Mouse (Mus musculus): ENCODE data around the gene Mis18bp1. TPM values are rescaled to one million over a fixed set of nuclear protein-coding genes. Genes with fewer than 3 reads are reported as not detected.
"Not testable (repeated sequence)": the region's sequence is repeated elsewhere in the genome, so short reads cannot be mapped to it uniquely, and the experiment has no call there.

The Mis18bp1 gene
- polyA plus RNA-seq, 1 experiment, result 1.9 TPM

DNA sequence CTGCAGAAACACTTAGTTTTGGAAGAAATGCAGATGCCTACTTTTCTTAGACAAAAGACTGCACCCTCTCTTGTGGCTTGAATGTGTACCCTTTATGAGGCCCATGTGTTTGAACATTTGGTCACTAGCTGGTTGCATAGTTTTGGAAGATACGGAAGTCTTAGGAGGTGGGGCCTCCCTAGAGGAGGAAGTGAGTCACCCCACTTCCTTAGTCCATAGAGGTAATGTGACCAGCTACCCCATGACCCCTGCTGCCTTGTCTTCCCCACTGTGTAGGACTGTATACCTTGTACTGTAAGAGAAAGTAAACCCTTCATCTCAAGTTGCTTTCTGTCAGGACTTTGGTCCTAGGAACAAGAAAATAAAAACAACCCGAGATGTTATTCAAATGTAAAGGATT lies 16.8 kb upstream of the Mis18bp1 start:
- H3ac ChIP-seq (ENCODE audit: control insufficient read depth, insufficient read length), result no peak overlapping the region
- no peak overlapping the region for H3K4me3 ChIP-seq
- H3K4me2 ChIP-seq (ENCODE audit: low read depth), result no peak overlapping the region
- H3K27me3 ChIP-seq (ENCODE audit: control insufficient read depth, insufficient read depth, insufficient read length), result no peaks in the 10 kb centered on the region
- H3K36me3 ChIP-seq (ENCODE audit: control insufficient read depth, insufficient read depth), result no peaks in the 10 kb centered on the region
- no peaks in the 10 kb centered on the region for H3K79me2 ChIP-seq (ENCODE audit: control insufficient read depth, insufficient read depth)
- TF ChIP-seq POLR2A (IDR thresholded peaks at IDR 0.05; ENCODE audit: insufficient read length, low read depth) (no peak), E2F4 (IDR thresholded peaks at IDR 0.05; ENCODE audit: insufficient read depth) (no peak), CEBPB (IDR thresholded peaks at IDR 0.05; ENCODE audit: insufficient read depth, poor library complexity, severe bottlenecking) (no peak), TCF12 (IDR thresholded peaks at IDR 0.05; ENCODE audit: insufficient read depth, poor library complexity, severe bottlenecking) (no peak), MAX (IDR thresholded peaks at IDR 0.05; ENCODE audit: low read depth) (no peak), MYOD1 (IDR thresholded peaks at IDR 0.05; ENCODE audit: control insufficient read depth in 1 of 3, insufficient read length in 2 of 3, low read depth in 2 of 3) (no peak)

GRCm38 (mm10) chr12:65187365-65187764 lies 15.0 kb upstream of the Mis18bp1 start:
- TF ChIP-seq E2F4 (IDR thresholded peaks at IDR 0.05; ENCODE audit: insufficient read depth) (no peak), MYOD1 (IDR thresholded peaks at IDR 0.05; ENCODE audit: control insufficient read depth in 1 of 3, insufficient read length in 2 of 3, low read depth in 2 of 3) (no peak), TCF12 (IDR thresholded peaks at IDR 0.05; ENCODE audit: insufficient read depth, poor library complexity, severe bottlenecking) (no peak), REST (IDR thresholded peaks at IDR 0.05; ENCODE audit: insufficient read depth, insufficient read length) (no peak), POLR2A (IDR thresholded peaks at IDR 0.05; ENCODE audit: insufficient read length, low read depth) (no peak), MAX (IDR thresholded peaks at IDR 0.05; ENCODE audit: low read depth) (no peak), TCF3 (IDR thresholded peaks at IDR 0.05; ENCODE audit: insufficient read length, low read depth) (no peak), CEBPB (IDR thresholded peaks at IDR 0.05; ENCODE audit: insufficient read depth, poor library complexity, severe bottlenecking) (no peak)
- H3K79me2 ChIP-seq (ENCODE audit: control insufficient read depth, insufficient read depth), result no peaks in the 10 kb centered on the region
- no peak overlapping the region for H3K4me3 ChIP-seq
- no peak overlapping the region for H3ac ChIP-seq (ENCODE audit: control insufficient read depth, insufficient read length)
- H3K4me2 ChIP-seq (ENCODE audit: low read depth), result no peak overlapping the region
- no peaks in the 10 kb centered on the region for H3K36me3 ChIP-seq (ENCODE audit: control insufficient read depth, insufficient read depth)
- no peaks in the 10 kb centered on the region for H3K27me3 ChIP-seq (ENCODE audit: control insufficient read depth, insufficient read depth, insufficient read length)

- H3ac ChIP-seq (ENCODE audit: control insufficient read depth, insufficient read length), result no peak overlapping the region
- TF ChIP-seq CEBPB (IDR thresholded peaks at IDR 0.05; ENCODE audit: insufficient read depth, poor library complexity, severe bottlenecking), result no peak
- TF ChIP-seq MAX (IDR thresholded peaks at IDR 0.05; ENCODE audit: low read depth), result no peak
- TF ChIP-seq REST (IDR thresholded peaks at IDR 0.05; ENCODE audit: insufficient read depth, insufficient read length), result no peak
- TF ChIP-seq POLR2AphosphoS2 (IDR thresholded peaks at IDR 0.05; ENCODE audit: insufficient read length, low read depth), result no peak
- no peak for TF ChIP-seq SRF (IDR thresholded peaks at IDR 0.05; ENCODE audit: control insufficient read depth, insufficient read length, low read depth)
- no peaks in the 10 kb centered on the region for H3K27me3 ChIP-seq (ENCODE audit: control insufficient read depth, insufficient read depth, insufficient read length)
- H3K36me3 ChIP-seq (ENCODE audit: control insufficient read depth, insufficient read depth), result no peaks in the 10 kb centered on the region
- peak overlapping the region; percentile 56 for H3K4me3 ChIP-seq
- peaks cover 34% of the 10 kb centered on the region for H3K79me2 ChIP-seq (ENCODE audit: control insufficient read depth, insufficient read depth)
- no peak overlapping the region for H3K4me2 ChIP-seq (ENCODE audit: low read depth)
Observed at GRCm38 (mm10) chr12:65173736-65174135, 1.3 kb upstream of the Mis18bp1 start.

GRCm38 (mm10) chr12:65172959-65173358 lies 555 bp upstream of the Mis18bp1 start:
- H3K4me2 ChIP-seq (ENCODE audit: low read depth), result peak overlapping the region; percentile 60
- H3K4me3 ChIP-seq, result peak overlapping the region; percentile 56
- peak overlapping the region; percentile 65 for H3ac ChIP-seq (ENCODE audit: control insufficient read depth, insufficient read length)
- H3K79me2 ChIP-seq (ENCODE audit: control insufficient read depth, insufficient read depth), result peaks cover 41% of the 10 kb centered on the region
- H3K27me3 ChIP-seq (ENCODE audit: control insufficient read depth, insufficient read depth, insufficient read length); H3K36me3 ChIP-seq (ENCODE audit: control insufficient read depth, insufficient read depth): not testable (repeated sequence)

DNA sequence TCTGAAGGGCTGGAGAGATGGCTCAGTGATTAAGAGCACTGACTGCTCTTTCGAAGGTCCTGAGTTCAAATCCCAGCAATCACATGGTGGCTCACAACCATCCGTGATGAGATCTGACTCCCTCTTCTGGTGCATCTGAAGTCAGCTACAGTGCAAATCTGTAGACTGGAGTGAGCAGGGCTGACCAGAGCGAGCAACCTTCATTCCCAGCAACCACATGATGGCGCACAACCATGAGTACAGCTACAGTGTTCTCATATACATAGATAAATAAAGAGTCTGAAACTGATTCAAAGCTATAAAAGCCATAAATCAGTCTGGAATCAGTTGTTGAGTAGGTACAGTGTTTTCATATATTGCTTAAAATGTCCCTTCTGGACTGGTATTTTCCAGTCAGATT lies 36.3 kb downstream of the Mis18bp1 start:
- H3K79me2 ChIP-seq (ENCODE audit: control insufficient read depth, insufficient read depth); H3K4me3 ChIP-seq; H3K4me2 ChIP-seq (ENCODE audit: low read depth); H3ac ChIP-seq (ENCODE audit: control insufficient read depth, insufficient read length); H3K27me3 ChIP-seq (ENCODE audit: control insufficient read depth, insufficient read depth, insufficient read length): not testable (repeated sequence)
- peaks cover 23% of the 10 kb centered on the region for H3K36me3 ChIP-seq (ENCODE audit: control insufficient read depth, insufficient read depth)

GRCm38 (mm10) chr12:65119451-65119850 lies 53.0 kb downstream of the Mis18bp1 start:
- Histone ChIP-seq H3ac (ENCODE audit: control insufficient read depth, insufficient read length) (no peak overlapping the region), H3K36me3 (ENCODE audit: control insufficient read depth, insufficient read depth) (peaks cover 23% of the 10 kb centered on the region), H3K4me3 (no peak overlapping the region), H3K79me2 (ENCODE audit: control insufficient read depth, insufficient read depth) (no peaks in the 10 kb centered on the region), H3K27me3 (ENCODE audit: control insufficient read depth, insufficient read depth, insufficient read length) (no peaks in the 10 kb centered on the region), H3K4me2 (ENCODE audit: low read depth) (no peak overlapping the region)
- TF ChIP-seq TCF3 (IDR thresholded peaks at IDR 0.05; ENCODE audit: insufficient read length, low read depth) (no peak), SRF (IDR thresholded peaks at IDR 0.05; ENCODE audit: control insufficient read depth, insufficient read length, low read depth) (no peak), TCF12 (IDR thresholded peaks at IDR 0.05; ENCODE audit: insufficient read depth, poor library complexity, severe bottlenecking) (no peak), MAX (IDR thresholded peaks at IDR 0.05; ENCODE audit: low read depth) (no peak), MYOD1 (IDR thresholded peaks at IDR 0.05; ENCODE audit: control insufficient read depth in 1 of 3, insufficient read length in 2 of 3, low read depth in 2 of 3) (no peak), CEBPB (IDR thresholded peaks at IDR 0.05; ENCODE audit: insufficient read depth, poor library complexity, severe bottlenecking) (no peak), MYOG (IDR thresholded peaks at IDR 0.05; ENCODE audit: control insufficient read depth in 1 of 3, insufficient read depth in 1 of 3, insufficient read length in 2 of 3, low read depth in 2 of 3) (no peak), POLR2A (IDR thresholded peaks at IDR 0.05; ENCODE audit: insufficient read length, low read depth) (no peak), REST (IDR thresholded peaks at IDR 0.05; ENCODE audit: insufficient read depth, insufficient read length) (no peak), E2F4 (IDR thresholded peaks at IDR 0.05; ENCODE audit: insufficient read depth) (no peak)
